Mouse (Mus musculus) testis, adult 2 months (tissue): ENCODE measurements around the gene 1700029F12Rik. TPM values are rescaled to one million over a fixed set of nuclear protein-coding genes. Genes with fewer than 3 reads are reported as not detected.
"Not testable (repeated sequence)": the region's sequence is repeated elsewhere in the genome, so short reads cannot be mapped to it uniquely, and the experiment has no call there.

ENCODE experiments used
- H3K27ac ChIP-seq: fragments of 200-500 bp; 2 replicates; pipeline ENCODE4 v1.5.1; 2012; ENCODE audit warnings: low read depth, low read length; ENCODE audit not compliant: control insufficient read depth, insufficient read depth
- H3K27me3 ChIP-seq: fragments of 200-500 bp; 2 replicates; pipeline ENCODE4 v1.6.1; 2012; ENCODE audit warnings: mild to moderate bottlenecking, low read length, moderate library complexity; ENCODE audit not compliant: control insufficient read depth, insufficient read depth
- H3K36me3 ChIP-seq: fragments of 200-500 bp; 2 replicates; pipeline ENCODE4 v1.6.1; 2012; ENCODE audit warnings: mild to moderate bottlenecking, low read length; ENCODE audit not compliant: control insufficient read depth, insufficient read depth
- H3K4me1 ChIP-seq: fragments of 200-500 bp; 2 replicates; pipeline ENCODE4 v1.6.1; 2012; ENCODE audit warnings: low read length; ENCODE audit not compliant: control insufficient read depth, insufficient read depth
- H3K4me3 ChIP-seq: fragments of 200-500 bp; 2 replicates; pipeline ENCODE4 v1.5.1; 2012; ENCODE audit warnings: low read depth, mild to moderate bottlenecking, low read length, moderate library complexity, mixed read lengths; ENCODE audit not compliant: control insufficient read depth
- CTCF ChIP-seq: fragments of 200-500 bp; IDR thresholded peaks from 2 replicates; pipeline ENCODE4 v1.5.1; 2012; ENCODE audit warnings: low read depth, mild to moderate bottlenecking, inconsistent platforms, low read length, moderate library complexity; ENCODE audit not compliant: control insufficient read depth, insufficient read depth, insufficient replicate concordance
- POLR2A ChIP-seq: fragments of 200-500 bp; IDR thresholded peaks from 2 replicates; pipeline ENCODE4 v1.6.1; 2012; ENCODE audit warnings: low read depth, mild to moderate bottlenecking, inconsistent platforms, low read length, moderate library complexity; ENCODE audit not compliant: control insufficient read depth
- polyA plus RNA-seq: library from polyadenylated mRNA; depleted of rRNA; stranded (reverse); fragments of >200 nt; gene quantifications from 2 replicates; pipeline ENCODE4 v1.2.3, GENCODE M21; 2012

1700029F12Rik gene
- polyA plus RNA-seq, 1 experiment = 2,753 TPM

DNA sequence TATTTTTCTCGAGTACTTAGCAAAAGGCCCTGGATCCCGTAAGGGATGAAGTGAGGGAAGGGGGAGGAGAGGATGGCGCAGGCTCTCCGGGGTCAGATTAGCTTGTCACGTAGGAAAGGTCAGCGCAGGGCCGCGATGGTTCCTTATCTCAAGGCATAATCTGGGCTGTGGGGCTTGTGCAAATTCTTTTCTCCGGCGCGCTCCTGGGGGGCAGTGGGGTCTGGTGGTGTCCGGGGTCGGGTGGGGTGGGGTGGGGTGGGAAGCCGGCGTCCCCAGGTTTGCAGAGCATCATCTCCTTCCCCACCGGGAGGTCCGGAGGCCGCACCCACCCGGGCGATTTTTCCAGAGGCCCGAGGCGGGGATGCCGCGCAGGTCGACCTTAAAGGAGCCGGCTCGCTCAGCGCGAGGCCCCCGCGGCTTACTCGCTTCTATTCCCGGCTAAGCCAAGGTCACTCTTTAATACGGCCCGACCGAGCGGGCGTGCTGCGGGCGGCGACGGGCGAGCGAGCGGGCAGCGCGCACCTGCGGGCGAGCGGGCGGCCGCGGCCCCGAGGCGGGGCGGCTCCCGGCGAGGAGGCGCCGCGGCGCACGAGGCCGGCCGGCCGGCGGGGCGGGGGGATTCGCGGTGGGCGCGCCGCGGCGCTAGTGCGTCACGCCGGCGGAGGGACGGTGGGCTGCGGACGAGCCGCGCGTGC is 36.9 kb upstream of the 1700029F12Rik start:
- peak overlapping the region; percentile 58 for H3K27ac ChIP-seq
- H3K4me3 ChIP-seq = peak overlapping the region; percentile 87
- no peaks in the 10 kb centered on the region for H3K4me1 ChIP-seq
- H3K27me3 ChIP-seq = no peaks in the 10 kb centered on the region
- H3K36me3 ChIP-seq = no peaks in the 10 kb centered on the region
- TF ChIP-seq CTCF (no peak), POLR2A (no peak)

DNA sequence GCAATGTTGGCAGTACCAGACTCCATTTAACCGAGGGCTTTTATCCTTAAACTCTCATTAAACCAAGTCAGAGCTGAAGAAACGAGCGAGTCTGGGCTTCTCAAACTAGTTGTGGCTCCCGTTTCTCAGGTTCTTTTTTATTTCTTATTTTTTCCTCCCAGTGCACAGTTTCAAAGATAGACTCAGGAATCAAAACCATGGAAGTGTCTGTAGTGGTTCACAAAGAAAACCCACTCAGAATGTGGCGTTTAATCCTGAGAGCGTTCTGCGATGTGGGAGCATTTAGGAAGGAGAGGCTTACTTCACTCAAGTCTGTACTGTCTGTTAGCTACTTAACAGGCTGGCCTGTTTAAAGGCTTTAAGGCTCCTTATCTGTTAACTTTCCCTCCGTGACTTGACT is 34.0 kb upstream of the 1700029F12Rik start:
- H3K27ac ChIP-seq = no peak overlapping the region
- no peak for TF ChIP-seq CTCF
- no peak for TF ChIP-seq POLR2A
- no peak overlapping the region for H3K4me3 ChIP-seq
- H3K27me3 ChIP-seq = no peaks in the 10 kb centered on the region
- no peaks in the 10 kb centered on the region for H3K36me3 ChIP-seq
- H3K4me1 ChIP-seq = peaks cover 8% of the 10 kb centered on the region

DNA sequence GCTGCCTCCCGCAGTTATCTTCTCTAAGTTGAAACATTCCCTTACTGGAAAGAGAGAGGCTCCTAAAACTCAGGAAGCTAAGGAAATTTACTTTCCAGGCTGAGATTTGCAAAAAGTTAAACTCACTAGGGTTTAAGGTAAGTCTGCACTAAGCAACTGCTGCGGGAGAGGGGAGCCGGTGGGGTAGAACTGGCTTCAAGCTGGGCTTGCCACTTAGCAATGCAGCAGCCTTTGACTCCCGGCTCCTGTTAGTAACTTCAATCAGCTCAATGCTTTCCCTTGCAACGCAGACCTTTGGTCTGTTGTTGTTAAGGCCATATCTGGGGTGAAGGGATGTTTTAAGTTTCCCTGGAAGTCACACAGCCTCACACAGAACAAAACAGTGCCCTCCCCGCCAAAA is 33.5 kb upstream of the 1700029F12Rik start:
- TF ChIP-seq POLR2A (no peak), CTCF (no peak)
- H3K4me1 ChIP-seq = peaks cover 8% of the 10 kb centered on the region
- no peaks in the 10 kb centered on the region for H3K36me3 ChIP-seq
- H3K27ac ChIP-seq = no peak overlapping the region
- no peak overlapping the region for H3K4me3 ChIP-seq
- no peaks in the 10 kb centered on the region for H3K27me3 ChIP-seq

DNA sequence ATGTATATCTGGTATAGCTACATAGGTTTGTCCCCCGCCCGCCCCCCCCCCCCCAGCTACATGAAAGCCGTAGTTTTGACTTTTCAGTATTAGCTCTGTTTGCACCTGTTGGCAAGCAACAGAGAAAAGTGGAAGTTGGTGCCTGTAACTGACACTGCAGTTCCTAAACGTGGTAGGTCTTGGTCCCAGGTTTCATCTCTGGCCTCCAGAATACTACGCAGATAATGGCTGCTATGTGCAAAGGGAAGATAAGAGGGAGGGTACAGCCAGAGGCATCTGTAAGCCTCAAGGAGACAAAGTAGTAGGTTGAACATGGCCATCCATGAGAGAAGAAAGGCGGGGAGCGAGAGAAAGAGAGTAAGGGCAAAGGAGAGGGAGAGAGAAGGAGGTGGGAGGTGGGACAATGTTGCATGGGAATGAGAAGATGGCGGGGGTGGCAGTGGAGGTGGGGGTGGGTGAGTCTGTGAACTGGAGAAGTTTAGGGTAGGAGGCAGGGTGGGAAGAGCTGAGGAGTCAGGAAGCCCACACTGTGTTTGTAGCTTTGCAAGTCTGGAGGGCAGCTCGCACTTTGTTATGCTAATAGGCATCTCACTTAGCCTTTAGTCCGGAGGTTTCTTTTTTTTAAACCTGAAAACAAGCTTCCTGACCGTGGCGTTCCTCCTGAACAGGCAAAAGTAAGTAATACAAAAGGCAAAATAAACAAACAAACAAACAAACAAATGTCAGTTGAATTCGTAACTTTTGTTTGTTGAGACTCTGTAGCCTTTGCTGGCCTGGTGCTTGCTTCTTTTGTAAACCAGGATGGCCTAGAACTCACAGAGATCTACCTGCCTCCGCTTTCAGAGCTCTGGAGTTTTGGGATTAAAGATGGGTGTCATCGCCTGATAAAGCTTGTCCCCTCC is 32.7 kb upstream of the 1700029F12Rik start, which contains the start of gene Fam169a:
Fam169a (plus strand) TSS at position 638 of the 902 bp plus-strand sequence.
- peaks cover 8% of the 10 kb centered on the region for H3K4me1 ChIP-seq
- no peaks in the 10 kb centered on the region for H3K36me3 ChIP-seq
- H3K4me3 ChIP-seq = no peak within 1 kb of the TSS
- H3K27ac ChIP-seq = no peak within 1 kb of the TSS
- H3K27me3 ChIP-seq = no peaks in the 10 kb centered on the region
- TF ChIP-seq CTCF = no peak
- TF ChIP-seq POLR2A = no peak

DNA sequence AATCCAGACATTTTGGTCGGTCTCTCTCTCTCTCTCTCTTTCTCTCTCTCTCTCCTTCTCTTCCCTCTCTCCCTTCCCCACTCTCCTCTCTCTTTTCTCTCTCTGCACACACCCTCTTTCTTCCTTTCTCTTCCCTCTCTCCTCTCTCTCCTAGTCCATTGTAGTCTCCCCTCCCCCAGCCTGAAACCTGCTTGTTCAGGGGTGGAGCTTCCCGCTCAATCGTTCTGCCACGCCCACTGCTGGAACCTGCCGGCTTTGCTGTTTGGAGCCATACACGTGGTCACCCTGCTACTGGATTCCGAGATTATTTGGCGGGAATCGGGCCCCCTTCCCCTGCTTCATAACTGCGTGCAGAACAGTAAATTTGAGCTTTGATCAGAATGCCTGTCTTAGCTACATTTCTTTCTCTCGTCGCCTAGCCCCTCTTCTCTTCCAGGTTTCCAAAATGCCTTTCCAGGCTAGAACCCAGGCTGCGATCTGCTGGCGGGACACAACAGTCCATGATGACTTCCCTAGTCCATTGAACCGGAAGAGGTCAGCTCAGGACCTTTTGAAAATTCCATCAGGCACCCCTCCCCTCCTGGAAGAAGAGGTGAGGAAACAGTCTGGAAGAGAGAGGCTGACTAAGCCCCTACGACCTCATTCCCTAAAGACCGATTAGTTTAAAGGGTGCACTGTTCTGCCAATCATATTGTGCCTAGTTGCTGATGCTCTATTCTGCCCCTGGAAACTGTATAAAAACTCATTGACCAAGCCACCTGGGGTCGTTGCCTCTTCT is 30.9 kb upstream of the 1700029F12Rik start:
- not testable (repeated sequence) for H3K4me3 ChIP-seq, H3K27me3 ChIP-seq, H3K27ac ChIP-seq, H3K36me3 ChIP-seq
- peaks cover 10% of the 10 kb centered on the region for H3K4me1 ChIP-seq

DNA sequence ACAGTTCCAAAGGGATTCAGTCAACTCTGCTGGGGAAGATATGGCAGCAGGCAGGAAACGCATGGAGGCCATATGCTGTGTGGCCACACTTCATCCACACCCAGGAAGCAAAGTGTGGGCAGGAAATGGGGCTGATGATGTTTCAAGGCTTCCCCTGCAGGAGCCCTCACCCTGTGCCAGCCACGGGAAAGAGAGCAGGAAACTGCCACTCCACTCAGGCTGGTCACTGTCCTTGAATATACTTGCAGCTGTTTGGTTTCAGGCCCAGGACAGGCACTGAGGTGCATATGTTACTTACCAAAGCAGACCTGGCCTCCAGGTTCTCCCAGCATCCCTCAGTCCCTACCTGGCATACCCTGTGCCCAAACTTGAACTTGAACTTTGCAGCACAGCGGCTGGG is 30.3 kb upstream of the 1700029F12Rik start:
- H3K27ac ChIP-seq = no peak overlapping the region
- no peaks in the 10 kb centered on the region for H3K36me3 ChIP-seq
- no peak overlapping the region for H3K4me3 ChIP-seq
- H3K27me3 ChIP-seq = no peaks in the 10 kb centered on the region
- TF ChIP-seq CTCF (no peak), POLR2A (no peak)
- peaks cover 10% of the 10 kb centered on the region for H3K4me1 ChIP-seq

DNA sequence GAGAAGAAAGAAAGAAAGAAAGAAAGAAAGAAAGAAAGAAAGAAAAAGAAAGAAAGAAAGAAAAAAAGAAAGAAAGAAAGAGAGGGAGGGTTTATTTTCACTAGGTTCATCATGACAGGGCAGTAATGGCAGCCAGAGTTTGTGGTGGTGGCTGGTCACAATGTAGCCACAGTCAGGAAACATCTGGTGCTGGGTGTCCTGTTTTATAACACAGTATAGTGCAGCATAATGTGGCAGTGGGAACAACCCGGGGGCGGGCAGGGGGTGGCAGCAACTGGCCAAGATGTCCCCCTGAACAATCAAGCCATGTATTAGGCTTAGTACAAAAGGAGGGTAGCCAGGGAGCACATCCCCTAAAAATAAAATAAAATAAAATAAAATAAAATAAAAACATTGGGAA is 29.3 kb upstream of the 1700029F12Rik start:
- peaks cover 10% of the 10 kb centered on the region for H3K4me1 ChIP-seq
- no peak for TF ChIP-seq CTCF
- TF ChIP-seq POLR2A = no peak
- H3K27ac ChIP-seq = no peak overlapping the region
- H3K4me3 ChIP-seq = no peak overlapping the region
- H3K27me3 ChIP-seq = no peaks in the 10 kb centered on the region
- no peaks in the 10 kb centered on the region for H3K36me3 ChIP-seq
